Mouse (Mus musculus): ENCODE measurements around the gene Gsn.

The Gsn gene

GRCm38 (mm10) chr2:35328064-35328792, 72.0 kb downstream of the Gsn start:
- no peak for DNase-seq (ENCODE audit: low spot score)

DNA sequence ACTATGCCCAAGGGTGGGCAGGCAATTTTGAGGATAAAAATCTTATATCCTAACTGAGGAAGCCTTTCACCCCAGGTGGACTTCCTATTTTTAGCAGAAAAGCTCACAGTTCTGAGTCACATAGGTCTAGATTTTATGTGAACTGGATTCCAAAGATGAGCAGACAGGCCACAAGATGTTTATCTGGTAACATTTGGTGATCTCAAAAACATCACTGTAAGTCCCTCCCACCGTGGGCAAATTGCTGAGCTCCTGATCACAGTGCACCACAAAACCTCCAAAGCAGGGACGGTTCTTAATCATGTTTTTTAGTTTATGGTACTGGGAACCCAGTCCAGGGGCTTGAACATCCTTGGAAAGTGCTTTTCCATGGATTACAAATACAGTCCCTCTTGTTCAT, 72.9 kb downstream of the Gsn start:
- DNase-seq (ENCODE audit: low spot score), result no peak

DNA sequence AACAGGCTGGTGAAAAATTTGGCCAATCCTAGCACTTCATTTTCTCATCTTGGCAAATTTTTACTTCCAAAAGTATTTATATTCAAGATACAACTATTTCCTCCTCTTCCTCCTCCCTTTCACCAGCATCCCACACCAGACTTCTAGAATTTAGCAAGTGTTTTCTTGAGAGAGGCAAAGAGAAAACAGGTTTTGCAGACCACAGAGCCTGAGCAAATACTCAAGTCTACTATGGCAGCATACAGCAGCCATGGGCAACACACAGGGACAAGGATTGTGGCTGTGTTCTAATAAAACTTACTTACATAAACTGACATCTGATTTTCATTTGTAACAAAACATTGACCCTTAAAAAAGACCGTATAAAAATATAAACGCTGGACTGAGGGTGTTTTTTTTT, 75.0 kb downstream of the Gsn start:
- no peak for DNase-seq (ENCODE audit: low spot score)

DNA sequence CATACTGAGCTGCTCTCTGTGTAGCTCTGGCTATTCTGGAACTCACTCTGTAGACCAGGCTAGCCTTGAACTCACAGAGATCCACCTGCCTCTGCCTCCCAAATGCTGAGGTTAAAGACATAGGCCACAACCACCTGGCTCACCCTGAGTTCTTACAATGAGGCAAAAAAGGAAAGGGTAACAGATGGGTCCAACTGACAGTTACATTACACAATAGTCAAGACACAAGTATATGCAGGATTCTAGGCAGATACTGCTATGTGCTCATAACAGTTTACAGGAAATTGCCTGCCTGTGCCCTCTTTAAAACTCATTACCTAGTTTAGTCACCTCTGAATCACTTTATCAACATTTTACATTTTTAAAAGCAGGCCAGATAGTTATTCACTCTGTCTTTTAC, 77.5 kb downstream of the Gsn start:
- no peak for DNase-seq (ENCODE audit: low spot score)

GRCm38 (mm10) chr2:35335620-35336019, 79.4 kb downstream of the Gsn start:
- no peak for DNase-seq (ENCODE audit: low spot score)

DNA sequence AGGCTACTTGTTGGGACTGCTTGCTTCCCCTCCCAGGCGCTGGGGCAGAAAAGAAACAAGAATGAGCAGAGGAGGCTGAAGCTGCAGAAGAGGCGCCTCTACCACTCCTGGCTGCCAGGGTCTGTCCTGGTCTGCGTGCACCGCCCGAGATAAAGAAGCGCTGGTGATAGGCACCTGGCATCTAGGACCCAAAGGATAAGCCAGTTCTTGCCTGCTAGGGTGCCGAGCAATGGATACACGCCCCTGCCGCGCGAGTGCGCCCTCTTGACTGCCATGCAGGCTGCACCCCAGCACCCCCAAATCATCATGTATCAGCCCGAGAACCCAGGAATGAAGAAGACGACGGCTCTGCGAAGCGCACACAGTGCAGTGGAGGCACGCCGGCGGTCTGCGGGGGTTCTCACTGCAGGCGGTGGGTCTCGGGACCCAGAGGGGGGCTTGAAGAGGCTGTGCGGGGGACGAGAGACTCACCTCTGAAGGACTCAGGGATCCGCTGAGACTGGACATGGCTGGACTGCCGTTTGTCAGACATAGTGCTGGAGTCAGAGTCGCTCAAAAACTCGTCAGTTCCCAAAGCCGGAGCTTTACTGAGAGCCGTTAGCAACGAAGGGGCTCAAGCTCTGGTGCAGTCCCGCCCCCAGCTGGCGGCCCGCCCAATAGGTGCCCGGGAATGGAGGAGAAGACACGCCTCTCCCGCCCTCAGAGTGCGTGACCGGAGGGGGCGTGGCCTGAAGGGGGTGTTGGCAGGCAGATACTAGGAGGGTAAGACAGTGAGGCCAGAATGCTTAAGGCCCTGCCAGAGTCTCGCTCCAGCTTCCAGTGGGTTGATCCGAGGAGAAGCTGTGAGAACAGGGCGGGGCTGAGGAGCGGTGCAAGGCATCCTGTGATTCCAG, 80.5 kb downstream of the Gsn start, which contains the start of gene Stom:
Gene Stom, minus strand, starts transcription at position 589 of the 893 bp plus-strand sequence.
- DNase-seq (ENCODE audit: low spot score), result peak; percentile 99

GRCm38 (mm10) chr2:35337419-35337818, 81.2 kb downstream of the Gsn start:
- no peak for DNase-seq (ENCODE audit: low spot score)

- no peak for DNase-seq (ENCODE audit: low spot score)
These were observed 81.9 kb downstream of the Gsn start for GRCm38 (mm10) chr2:35338036-35338435.

DNA sequence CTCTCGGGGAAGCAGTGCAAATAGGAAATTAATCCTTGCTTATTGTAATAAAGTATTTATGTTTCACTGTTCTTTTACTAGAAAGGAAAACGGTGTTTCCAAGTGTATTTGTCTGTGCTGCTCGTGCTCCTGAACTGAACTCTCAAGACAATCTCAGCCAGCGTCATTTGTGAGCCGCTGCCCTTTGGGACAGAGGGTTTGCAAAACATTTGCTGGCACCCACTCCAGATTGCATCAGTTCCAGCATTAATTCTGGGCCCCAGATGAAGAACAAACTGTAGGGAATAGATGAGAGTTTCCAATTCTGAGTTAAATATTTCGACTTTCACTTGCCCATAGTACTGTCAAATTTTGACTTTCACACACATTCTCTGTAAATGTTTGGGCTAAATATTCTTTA, 82.5 kb downstream of the Gsn start:
- DNase-seq (ENCODE audit: low spot score), result no peak

- DNase-seq (ENCODE audit: low spot score), result no peak
These were observed 86.4 kb downstream of the Gsn start for GRCm38 (mm10) chr2:35342605-35343004.

DNA sequence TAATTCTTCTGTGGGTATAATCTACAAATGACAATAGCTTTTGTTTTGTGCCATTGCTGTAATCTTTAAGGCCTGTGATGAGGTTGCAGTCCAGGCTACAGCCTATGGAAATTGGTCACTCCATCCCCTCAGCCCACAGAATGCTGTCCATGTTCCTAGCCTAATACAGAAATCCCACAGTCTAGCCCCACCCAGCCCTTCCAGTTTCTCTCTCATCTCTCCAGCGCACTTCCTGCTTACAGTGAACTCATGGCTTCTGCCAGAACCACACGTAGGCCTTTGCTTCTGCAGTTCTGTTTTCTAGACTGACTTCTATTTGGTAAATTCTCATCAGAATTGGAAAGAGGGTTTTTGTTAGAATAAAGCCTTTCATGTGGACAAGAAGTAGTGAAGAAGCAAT, 89.8 kb downstream of the Gsn start:
- no peak for DNase-seq (ENCODE audit: low spot score)

GRCm38 (mm10) chr2:35349184-35349583, 93.0 kb downstream of the Gsn start:
- DNase-seq (ENCODE audit: low spot score), result no peak

Data from layer of hippocampus, adult 11-12 months (tissue).